Mouse (Mus musculus) testis, postnatal 10 days (tissue): ENCODE results near the gene Stab2.

Experiments
- DNase-seq: peaks from one replicate; pipeline ENCODE4 v3.0.0; 2021; ENCODE audit warnings: low spot score

The Stab2 gene

DNA sequence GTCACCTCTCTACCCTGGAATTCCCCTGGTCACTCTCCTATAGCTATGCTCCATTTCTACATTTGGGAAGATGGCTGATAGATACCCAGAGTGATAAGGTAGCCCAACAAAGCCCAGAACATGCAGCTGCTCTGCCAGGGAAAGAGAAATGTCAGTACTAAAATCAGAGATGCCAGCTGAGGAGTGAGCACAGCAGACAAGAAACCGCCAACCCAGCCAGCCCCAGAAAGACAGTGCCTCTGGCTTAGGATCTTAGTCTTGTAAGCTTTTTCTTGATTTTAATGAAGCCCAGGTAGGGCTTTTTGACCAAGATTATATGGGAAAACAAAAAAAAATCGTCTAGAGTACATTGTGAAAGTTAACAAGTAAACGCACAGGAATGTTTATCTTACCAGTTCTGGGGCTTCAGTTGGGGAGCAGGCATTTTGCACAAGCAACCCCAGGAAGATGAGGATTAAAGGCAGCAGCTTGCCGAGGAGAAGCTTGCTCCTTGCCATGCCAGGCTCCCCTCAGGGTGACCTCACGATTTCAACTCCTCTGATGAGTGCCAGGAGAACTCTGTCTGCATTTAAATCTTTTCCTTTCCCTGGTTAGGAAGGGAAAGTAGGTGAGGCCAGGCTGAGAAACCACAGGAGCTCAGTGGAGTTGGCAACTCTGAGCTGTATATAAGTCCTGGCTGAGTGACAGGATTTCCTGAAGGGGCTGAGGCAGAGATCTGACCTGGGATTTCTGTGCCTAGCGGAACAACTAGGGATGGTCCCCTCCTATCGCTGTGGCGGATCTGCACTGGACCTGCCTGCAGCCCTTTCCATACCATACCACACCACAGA lies at the start of gene Stab2:
Gene Stab2 (minus strand): TSS at position 641 of the 830 bp plus-strand sequence.
- DNase-seq, result no peak

DNA sequence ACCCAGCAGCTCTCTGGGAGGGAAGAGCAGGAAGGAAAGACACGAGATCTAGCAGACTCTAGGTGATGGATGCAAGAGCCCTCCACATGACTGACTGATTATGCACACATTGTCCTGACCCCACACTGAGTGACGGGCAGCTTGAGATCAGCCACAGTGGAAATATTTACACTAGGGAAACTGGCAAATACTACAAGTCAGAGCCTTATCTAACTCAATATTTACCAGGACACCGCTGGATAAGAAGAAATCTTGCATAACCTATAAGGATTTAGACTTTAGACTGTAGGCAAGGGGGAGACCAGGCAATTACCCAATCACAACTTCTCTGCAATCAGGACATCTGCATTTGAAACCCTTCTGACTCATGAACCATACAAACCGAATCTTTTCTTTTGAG lies 43.9 kb upstream of the Stab2 start:
- no peak for DNase-seq

DNA sequence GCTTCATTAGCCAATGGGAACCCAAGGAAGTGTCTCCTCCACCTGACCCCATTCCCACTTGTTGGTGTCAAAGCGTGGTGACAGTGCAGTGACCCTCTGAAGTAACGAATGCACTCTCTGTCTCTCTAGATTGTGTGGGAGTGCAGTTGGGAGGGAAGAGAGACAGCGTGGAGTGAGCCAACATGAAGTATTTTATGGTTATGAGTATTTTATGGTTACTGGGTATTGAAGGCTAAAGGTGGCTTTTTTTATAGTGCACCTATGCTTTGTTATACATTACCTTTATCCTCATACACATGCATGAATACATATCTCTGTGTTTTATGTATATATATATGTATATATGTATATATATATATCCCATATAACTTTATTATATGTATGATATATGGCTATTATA lies 41.4 kb upstream of the Stab2 start:
- no peak for DNase-seq

DNA sequence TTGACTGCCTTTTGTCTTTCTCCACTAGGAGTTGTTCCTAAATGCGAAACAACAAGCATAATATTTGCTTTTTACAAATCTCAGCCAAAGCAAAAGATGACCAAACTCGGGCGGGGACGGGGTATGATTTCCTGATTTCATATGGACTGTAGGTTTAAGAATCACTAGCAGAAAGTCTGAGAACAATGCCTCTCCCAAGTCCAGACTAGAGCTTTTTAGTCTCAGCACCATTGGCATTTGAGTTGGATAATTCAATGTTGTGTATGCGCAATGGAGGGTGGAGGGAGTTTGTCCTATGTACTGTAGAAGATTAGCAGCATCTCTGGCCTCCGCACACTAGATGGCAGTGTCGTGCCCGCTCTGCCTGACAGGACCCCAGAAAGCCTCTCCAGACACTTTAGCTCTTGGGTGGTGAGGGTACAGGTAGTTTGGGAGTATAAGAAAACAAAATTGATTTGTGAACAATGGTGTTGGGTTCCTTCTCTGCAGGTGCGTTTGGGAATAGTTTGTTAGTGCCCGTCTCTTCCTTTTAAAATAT lies 39.2 kb upstream of the Stab2 start:
- no peak for DNase-seq

GRCm38 (mm10) chr10:87046469-87046868 lies 38.6 kb upstream of the Stab2 start:
- DNase-seq, result no peak

- no peak for DNase-seq
Observed at GRCm38 (mm10) chr10:87045273-87045672, 37.4 kb upstream of the Stab2 start.

DNA sequence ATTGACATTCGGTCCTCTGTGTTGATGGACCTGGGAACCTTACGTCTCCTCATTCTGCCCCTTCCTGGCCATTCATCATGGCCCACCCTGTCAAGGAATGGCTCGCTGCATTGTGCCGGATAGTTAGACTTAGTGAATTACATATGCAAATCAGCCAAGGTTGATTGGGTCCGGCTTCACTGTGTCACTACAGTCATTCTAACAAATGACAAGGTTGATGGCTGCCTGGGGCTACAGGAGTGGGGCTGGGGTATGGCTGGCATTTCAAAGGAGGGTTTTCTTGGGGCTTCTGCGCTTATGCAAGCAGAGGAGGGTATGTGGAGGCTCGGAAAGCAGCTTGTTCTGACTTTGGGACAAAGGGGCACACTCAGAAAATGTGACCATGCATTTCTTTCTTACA lies 33.4 kb upstream of the Stab2 start:
- DNase-seq, result no peak

GRCm38 (mm10) chr10:87039800-87040199 lies 32.0 kb upstream of the Stab2 start:
- DNase-seq, result no peak

- no peak for DNase-seq
Observed at GRCm38 (mm10) chr10:87039340-87039739, 31.5 kb upstream of the Stab2 start.

- no peak for DNase-seq
Observed at GRCm38 (mm10) chr10:87037062-87037461, 29.2 kb upstream of the Stab2 start.

- DNase-seq, result no peak
Observed at GRCm38 (mm10) chr10:87036271-87036703, 28.5 kb upstream of the Stab2 start.

DNA sequence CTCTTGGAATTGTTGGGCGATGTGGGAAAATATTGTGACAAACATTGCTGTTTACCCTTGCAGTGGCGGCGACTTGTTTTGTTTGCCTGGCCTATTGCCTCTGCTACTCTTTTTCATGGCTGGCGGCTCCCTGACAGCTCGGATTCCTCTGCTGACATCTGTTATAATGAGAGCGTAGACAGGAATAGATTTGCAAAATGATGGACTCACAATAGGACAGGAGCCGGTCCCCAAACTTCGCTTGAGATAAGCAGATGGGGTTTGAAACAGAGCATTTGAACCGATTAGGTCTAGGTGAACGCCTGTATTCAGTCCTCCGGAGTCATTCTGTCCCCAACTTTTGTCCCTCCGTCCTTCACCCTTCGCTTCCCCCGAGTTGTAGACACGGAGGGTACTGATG lies 28.0 kb upstream of the Stab2 start:
- DNase-seq, result no peak

DNA sequence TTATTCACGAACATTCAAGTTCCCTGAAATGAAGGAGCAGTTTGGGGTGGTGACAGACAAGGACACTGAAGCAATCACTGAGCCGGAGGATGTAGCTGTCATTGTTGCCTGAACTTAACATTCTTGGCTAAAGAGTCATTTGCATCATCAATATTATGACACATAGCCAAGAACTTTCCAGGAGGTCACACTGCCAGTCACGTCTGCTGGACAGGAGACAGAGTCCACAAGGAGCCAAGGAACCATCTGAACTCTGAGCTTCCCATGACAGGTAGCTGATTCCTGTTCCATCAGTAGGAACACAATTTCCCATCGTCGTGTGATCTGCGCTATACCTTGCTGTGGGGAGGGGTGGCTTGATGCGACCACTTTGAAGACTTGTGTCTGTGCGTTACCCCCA lies 24.9 kb upstream of the Stab2 start:
- DNase-seq, result no peak

DNA sequence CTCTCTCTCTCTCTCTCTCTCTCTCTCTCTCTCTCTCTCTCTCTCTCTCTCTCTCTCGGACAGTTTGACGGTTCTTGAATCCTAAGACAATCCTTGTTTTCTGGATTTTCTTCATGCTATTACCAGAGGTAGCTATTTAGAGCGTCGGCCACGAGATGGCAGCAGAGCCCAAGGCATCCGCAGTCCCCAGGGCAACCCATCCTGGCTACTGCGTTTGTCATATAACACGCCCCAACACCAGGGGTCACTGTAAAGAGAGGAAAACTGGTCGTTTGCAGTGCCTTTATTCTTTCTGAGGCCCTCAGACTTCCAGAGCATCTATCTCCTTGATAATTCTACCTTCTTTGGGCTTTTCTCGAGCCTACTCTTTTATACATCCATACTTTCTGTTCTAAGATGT lies 17.1 kb upstream of the Stab2 start:
- DNase-seq, result peak; percentile 93

DNA sequence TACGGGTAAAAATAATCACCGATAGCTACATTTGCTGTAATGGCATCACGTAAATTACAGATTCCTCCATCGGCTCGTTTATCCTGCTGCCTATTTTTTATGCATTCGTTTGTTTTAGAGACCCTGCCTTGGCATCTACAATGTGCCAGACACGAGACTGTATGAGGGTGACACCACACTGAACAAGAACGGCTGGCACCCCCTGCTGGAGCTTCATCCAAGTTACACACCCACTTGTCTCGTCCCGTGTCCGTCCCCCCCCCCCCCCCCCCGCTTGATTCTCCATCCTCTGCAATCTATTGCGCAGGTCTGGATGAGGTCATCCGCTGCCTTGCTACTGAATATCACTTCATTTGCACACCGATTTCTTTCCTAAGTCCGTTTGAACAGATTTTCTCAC lies 12.9 kb upstream of the Stab2 start:
- DNase-seq, result peak; percentile 81

- no peak for DNase-seq
Observed at GRCm38 (mm10) chr10:87018876-87019275, 11.1 kb upstream of the Stab2 start.

DNA sequence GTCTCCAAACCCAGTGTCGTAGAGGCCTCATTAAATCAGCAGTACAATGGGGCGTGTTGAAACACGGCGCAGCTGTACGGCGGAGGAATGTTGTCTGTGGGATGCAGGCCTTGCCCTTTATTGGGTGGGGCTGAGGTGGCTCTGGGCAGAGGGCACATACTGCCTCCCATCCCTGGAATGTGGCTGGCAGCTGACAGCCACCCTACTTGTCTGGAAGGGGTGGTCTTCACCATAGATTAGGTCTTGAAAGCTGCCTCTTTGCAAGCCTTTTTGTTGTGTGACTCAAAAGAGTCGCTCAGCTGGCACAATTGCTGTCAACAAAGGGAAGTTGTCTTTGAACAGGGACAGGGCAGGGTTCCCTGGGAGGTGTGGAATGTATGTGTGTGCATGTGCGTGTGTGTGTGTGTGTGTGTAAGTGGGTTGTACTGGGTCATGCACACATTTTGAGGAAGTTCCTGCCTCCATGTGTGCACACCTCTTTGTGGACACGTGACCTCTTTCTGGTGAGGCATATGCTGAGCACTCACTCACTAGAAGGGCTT lies 8.4 kb upstream of the Stab2 start:
- DNase-seq, result no peak

- no peak for DNase-seq
Observed at GRCm38 (mm10) chr10:87015403-87015802, 7.6 kb upstream of the Stab2 start.

- DNase-seq, result no peak
Observed at GRCm38 (mm10) chr10:87014391-87014965, 6.7 kb upstream of the Stab2 start.

- no peak for DNase-seq
Observed at GRCm38 (mm10) chr10:87012087-87012486, 4.3 kb upstream of the Stab2 start.

GRCm38 (mm10) chr10:87008215-87008499 lies 332 bp upstream of the Stab2 start:
- DNase-seq, result no peak

GRCm38 (mm10) chr10:86992238-86992976 lies 15.4 kb downstream of the Stab2 start:
- DNase-seq, result no peak

DNA sequence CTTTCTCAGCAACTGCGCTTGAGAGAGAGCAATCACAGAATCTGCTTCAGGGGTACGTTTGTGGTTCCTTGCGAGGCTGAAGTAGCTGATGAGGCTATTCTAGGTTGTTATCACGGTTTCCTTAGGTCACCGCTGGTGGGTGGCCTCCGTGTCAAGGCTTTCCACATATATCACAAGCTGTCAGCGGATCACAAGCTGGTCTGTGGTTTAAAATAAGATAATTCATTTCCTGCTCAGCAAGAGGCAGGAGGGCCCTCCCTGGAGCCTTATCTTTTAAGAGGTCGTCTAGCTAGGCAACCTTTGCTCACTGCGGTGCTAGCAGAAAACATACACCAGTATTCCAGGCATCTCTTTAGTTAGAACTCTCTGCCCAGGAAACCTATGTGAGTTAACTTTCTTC lies 17.2 kb downstream of the Stab2 start:
- DNase-seq, result no peak
